Mouse (Mus musculus) intestine, embryonic 14.5 days (tissue): ENCODE results near the gene Sfrp5. TPM values are rescaled to one million over a fixed set of nuclear protein-coding genes. Genes with fewer than 3 reads are reported as not detected.

Source experiments
- ATAC-seq: fragments of 200-750 bp; cut with Nextera tagmentation; replicated peaks from 2 replicates; pipeline ENCODE4 v1.8.0; 2017; ENCODE audit warnings: low read depth, moderate number of reproducible peaks, moderate TSS enrichment, moderate library complexity; ENCODE audit not compliant: low FRiP score, low TSS enrichment
- DNase-seq: peaks from one replicate; pipeline ENCODE4 v3.0.0-alpha.2; 2018; ENCODE audit warnings: low spot score
- H3K27ac ChIP-seq: fragments of 300-500 bp; sonication (generic); 2 replicates; pipeline ENCODE4 v1.5.1; 2014; ENCODE audit warnings: low read depth, mild to moderate bottlenecking, control low read depth
- H3K27me3 ChIP-seq: fragments of 300-500 bp; sonication (generic); replicated peaks from 2 replicates; pipeline ENCODE4 v1.6.1; 2014; ENCODE audit warnings: low read length, control low read depth; ENCODE audit not compliant: control insufficient read depth, insufficient read depth
- H3K36me3 ChIP-seq: fragments of 300-500 bp; sonication (generic); 2 replicates; pipeline ENCODE4 v1.6.1; 2014; ENCODE audit warnings: low read length, control low read depth; ENCODE audit not compliant: control insufficient read depth, insufficient read depth
- H3K4me1 ChIP-seq: fragments of 300-500 bp; sonication (generic); replicated peaks from 2 replicates; pipeline ENCODE4 v1.6.1; 2014; ENCODE audit warnings: low read length, control low read depth, mixed read lengths; ENCODE audit not compliant: control insufficient read depth, insufficient read depth
- H3K4me2 ChIP-seq: fragments of 300-500 bp; sonication (generic); 2 replicates; pipeline ENCODE4 v1.6.1; 2014; ENCODE audit warnings: low read length
- H3K4me3 ChIP-seq: fragments of 300-500 bp; sonication (generic); 2 replicates; pipeline ENCODE4 v1.5.1; 2014; ENCODE audit warnings: low read depth, low read length, control low read depth, mixed read lengths
- H3K9ac ChIP-seq: fragments of 300-500 bp; sonication (generic); 2 replicates; pipeline ENCODE4 v1.6.1; 2014; ENCODE audit warnings: mild to moderate bottlenecking, low read length
- H3K9me3 ChIP-seq: fragments of 300-500 bp; sonication (generic); 2 replicates; pipeline ENCODE4 v1.6.1; 2016; ENCODE audit warnings: low read length, control low read depth; ENCODE audit not compliant: control insufficient read depth
- WGBS: fragments of 180-500 bp; shearing (Covaris S2); extraction: QIAGEN DNeasy Blood & Tissue Kit; methylation state at CpG from one replicate; pipeline ENCODE4 v1.1.7; 2014; 5-methylcytosine and 5-hydroxymethylcytosine counted together
- polyA plus RNA-seq: library from polyadenylated mRNA; unstranded; fragments of >200 nt; fragmentation: Nextera tagmentation; extraction: Ambion mirVana; gene quantifications from 2 replicates; pipeline ENCODE4 v1.2.1, GENCODE M21; 2014

Sfrp5 gene
- polyA plus RNA-seq, 1 experiment from 2014 or later, result 46.3 TPM

DNA sequence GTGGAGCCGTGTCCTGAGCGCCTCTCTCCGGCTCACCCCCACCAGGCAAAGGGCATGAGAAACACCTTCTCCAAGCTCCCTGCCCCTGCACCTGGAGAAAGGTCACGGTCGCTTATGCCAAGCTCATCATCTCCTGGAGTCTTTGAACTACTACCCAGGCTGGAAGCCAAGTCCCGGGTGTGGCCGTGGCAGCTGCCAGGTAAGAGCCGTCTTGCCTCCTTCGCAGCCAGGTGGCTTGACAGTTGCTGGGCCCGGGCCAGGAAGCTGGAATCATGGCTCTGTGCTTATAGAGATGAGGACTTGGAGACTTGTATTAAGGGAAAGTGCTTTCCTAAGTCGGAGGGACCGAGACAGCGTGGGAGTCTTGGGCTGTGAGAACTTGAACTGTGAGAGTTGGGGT lies 28.9 kb upstream of the Sfrp5 start:
- Histone ChIP-seq H3K9me3 (no peaks in the 10 kb centered on the region), H3K36me3 (no peaks in the 10 kb centered on the region), H3K4me2 (no peak overlapping the region), H3K9ac (no peak overlapping the region), H3K27ac (no peak overlapping the region), H3K27me3 (no peaks in the 10 kb centered on the region), H3K4me3 (no peak overlapping the region), H3K4me1 (no peaks in the 10 kb centered on the region)
- ATAC-seq (no peak), DNase-seq (no peak)
- 86% methylated on average over 13 of the region's 13 CpGs for WGBS

DNA sequence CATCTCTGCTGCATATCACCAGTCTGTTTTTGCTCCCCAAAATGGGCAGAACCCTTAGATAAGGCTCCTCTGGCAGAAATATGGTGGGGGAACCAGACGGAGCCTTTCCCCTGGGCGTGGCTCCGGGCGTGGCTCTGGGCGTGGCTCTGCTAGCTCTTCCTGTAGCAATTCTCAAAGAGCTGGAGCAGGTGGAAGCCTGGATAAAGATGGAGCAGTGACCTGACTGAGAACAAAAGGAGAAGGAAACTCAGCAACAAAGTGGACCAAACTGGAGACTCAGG lies 28.2 kb upstream of the Sfrp5 start:
- DNase-seq, result no peak
- H3K27ac ChIP-seq, result no peak overlapping the region
- no peak overlapping the region for H3K4me2 ChIP-seq
- H3K36me3 ChIP-seq, result no peaks in the 10 kb centered on the region
- ATAC-seq, result no peak
- H3K27me3 ChIP-seq, result no peaks in the 10 kb centered on the region
- H3K4me1 ChIP-seq, result no peaks in the 10 kb centered on the region
- 68% methylated on average over 5 of the region's 5 CpGs for WGBS
- no peaks in the 10 kb centered on the region for H3K9me3 ChIP-seq
- no peak overlapping the region for H3K4me3 ChIP-seq
- H3K9ac ChIP-seq, result no peak overlapping the region

DNA sequence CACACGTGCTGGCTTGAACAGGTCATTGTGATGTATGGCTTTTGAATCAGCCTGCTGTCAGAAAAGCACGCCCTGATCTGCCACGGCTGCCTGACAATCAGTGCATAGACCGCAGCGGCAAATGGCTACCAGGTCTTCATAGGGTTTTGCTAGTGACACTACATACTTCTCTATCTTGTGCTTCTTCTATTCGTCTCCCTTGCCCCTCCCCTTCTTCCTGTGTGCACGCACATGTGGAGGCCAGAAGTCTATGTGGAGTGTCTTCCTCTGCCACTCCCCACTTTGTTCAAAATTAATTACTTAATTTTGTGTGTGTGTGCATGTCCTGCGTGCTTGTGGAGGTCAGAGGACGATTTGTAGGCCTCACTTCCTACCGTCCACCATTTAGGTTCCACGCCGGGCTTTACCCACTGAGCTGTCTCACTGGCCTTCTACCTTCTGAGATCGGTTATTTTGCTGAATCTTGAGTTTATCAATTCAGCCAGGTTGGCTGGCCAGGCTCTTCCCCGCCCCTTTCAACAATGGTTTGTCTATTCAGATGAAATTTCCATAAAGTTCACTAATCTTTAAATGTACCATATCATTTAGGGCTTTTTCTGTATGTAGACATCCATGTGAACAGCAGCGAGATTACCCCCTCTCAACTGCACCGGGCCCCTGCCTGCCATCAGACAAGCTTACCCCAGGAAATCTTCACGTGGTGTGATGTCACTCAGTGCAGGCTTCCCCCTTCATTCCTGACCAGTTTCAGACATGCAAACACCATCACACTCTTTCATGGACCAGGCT lies 27.6 kb upstream of the Sfrp5 start:
- ATAC-seq (no peak), DNase-seq (no peak)
- Histone ChIP-seq H3K27me3 (no peaks in the 10 kb centered on the region), H3K4me1 (no peaks in the 10 kb centered on the region), H3K36me3 (no peaks in the 10 kb centered on the region), H3K27ac (no peak overlapping the region), H3K4me2 (no peak overlapping the region), H3K9me3 (no peaks in the 10 kb centered on the region), H3K4me3 (no peak overlapping the region), H3K9ac (no peak overlapping the region)
- WGBS, result 74% methylated on average over 17 of the region's 17 CpGs

DNA sequence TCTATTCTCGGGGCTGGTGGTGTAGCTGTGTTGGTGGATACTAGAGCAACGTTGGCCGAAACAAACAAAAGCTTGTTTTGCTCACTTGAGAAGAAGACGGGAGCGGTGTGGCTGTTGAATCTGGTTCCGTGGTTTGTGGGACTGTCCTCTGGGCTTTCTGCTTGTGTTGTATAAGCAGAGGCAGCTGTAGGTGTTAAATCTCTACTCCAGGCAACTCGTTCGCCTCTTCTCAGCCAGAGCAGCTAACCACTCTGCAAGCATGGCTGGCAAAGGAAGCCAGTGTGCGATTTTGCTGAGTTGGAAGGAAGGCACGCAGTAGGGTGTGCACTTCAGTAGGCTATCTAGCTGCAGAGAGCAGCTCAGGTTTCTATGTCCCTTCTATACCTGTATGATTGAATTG lies 24.4 kb upstream of the Sfrp5 start:
- no peaks in the 10 kb centered on the region for H3K36me3 ChIP-seq
- WGBS, result 78% methylated on average over 10 of the region's 10 CpGs
- no peak for DNase-seq

DNA sequence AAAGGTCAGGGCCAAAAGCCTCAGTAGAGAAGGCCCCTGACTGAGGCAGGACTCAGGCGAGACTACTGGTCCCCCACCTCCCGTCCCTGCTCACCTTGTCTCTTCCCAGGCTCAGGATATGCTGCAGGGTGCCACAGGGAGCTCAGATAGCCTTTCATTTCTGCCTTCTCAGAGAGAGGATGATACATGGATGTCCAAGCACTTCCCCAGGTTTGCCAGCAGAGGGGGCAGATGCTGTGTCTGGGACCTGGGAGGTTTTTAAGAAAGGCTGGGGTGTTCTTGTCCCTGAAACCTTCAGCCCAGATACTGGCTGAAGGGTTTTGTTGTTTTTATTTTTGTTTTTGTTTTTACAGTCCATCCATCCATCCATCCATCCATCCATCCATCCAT lies 15.3 kb upstream of the Sfrp5 start:
- Histone ChIP-seq H3K36me3 (no peaks in the 10 kb centered on the region), H3K4me1 (no peaks in the 10 kb centered on the region), H3K9ac (no peak overlapping the region), H3K9me3 (no peaks in the 10 kb centered on the region), H3K27ac (no peak overlapping the region), H3K27me3 (no peaks in the 10 kb centered on the region), H3K4me2 (no peak overlapping the region), H3K4me3 (no peak overlapping the region)
- WGBS, result 13% methylated on average over 2 of the region's 2 CpGs
- DNase-seq, result no peak
- ATAC-seq, result no peak

More for the DNA sequence above, 24.4 kb upstream of the Sfrp5 start:
- Histone ChIP-seq H3K4me2 (no peak overlapping the region), H3K4me1 (no peaks in the 10 kb centered on the region), H3K9ac (no peak overlapping the region), H3K4me3 (no peak overlapping the region), H3K27me3 (no peaks in the 10 kb centered on the region), H3K27ac (no peak overlapping the region), H3K9me3 (no peaks in the 10 kb centered on the region)
- ATAC-seq, result no peak

DNA sequence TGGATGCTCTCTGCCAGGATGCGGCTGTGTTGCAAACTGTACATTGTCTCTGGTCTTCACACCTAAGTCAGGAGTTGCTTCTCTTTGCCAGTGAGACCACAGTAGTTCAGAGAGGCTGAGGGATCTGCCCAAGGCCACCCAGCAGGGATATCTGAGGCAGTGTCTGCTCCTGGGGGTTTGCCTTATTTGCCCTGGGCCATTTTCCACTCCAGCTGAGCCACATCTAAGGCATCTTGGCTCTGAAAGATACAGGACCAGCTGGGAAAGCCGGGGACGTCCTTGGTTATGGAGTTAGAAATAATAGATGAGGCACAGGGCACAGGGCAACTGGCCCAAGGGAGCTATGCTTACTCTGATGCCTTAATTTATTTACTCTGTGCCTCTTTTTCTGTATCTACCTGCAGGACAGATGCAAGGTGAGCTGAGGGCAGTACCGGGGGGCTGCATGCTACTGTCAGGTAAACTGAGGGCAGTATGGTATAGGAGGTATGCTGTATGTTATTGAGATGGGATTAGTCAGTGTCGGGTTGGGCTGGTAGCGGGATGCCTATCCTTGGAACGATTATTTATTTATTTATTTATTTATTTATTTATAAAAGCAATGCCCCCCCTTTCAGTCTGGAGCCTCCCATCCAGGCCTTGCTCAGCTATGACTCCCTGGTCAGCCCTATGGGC lies 14.8 kb upstream of the Sfrp5 start:
- Histone ChIP-seq H3K36me3 (no peaks in the 10 kb centered on the region), H3K9me3 (no peaks in the 10 kb centered on the region), H3K9ac (no peak overlapping the region), H3K4me1 (no peaks in the 10 kb centered on the region), H3K4me2 (no peak overlapping the region), H3K4me3 (no peak overlapping the region), H3K27me3 (no peaks in the 10 kb centered on the region), H3K27ac (no peak overlapping the region)
- ATAC-seq, result no peak
- peak; percentile 49 for DNase-seq
- 71% methylated on average over 7 of the region's 7 CpGs for WGBS

DNA sequence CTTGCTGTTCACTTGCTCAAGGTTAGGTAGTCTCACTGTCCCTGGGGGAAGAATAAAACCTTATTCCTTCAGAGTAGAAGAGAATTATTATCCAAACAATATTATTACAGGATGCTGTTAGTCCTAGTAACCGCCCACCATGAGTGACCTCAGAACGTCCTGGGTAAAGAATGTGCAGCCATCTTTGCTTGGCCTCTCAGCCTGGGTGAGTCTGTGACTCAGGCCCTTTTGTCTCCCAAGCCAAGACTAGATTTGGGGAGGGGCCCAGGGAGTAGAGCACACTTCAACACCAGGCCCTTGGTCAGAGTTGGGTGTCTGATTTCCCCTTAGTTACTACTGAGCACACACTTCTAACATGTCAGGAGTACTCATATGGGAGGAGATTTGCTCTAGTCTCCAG lies 12.5 kb upstream of the Sfrp5 start:
- Histone ChIP-seq H3K4me1 (no peaks in the 10 kb centered on the region), H3K9ac (no peak overlapping the region), H3K4me2 (no peak overlapping the region), H3K36me3 (no peaks in the 10 kb centered on the region), H3K27me3 (no peaks in the 10 kb centered on the region), H3K27ac (no peak overlapping the region; the same call in 1 of the 2 replicates), H3K4me3 (no peak overlapping the region), H3K9me3 (no peaks in the 10 kb centered on the region)
- ATAC-seq, result no peak
- WGBS, result 66% methylated on average over 2 of the region's 2 CpGs
- DNase-seq, result no peak

DNA sequence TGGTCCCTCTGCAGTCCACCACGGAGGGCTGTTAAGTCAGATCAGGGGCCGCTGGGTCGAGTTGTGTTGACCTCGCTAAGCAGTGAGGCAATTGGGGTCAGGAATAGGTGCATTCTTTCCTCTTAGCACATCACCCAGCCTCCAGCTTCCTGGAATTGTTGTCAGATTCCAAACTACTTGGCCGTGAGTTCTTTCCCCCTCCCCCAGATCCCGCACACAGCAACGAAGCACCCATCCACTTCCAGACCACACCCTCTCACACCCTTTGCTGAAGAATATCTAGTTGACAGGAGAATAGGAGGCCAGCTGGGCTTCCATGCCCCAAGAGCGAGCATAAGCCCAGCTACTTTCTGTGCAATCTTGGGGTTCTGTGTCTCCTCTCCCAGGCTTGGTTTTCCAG lies 9.9 kb upstream of the Sfrp5 start:
- Histone ChIP-seq H3K9me3 (no peaks in the 10 kb centered on the region), H3K36me3 (no peaks in the 10 kb centered on the region), H3K4me3 (no peak overlapping the region), H3K4me2 (no peak overlapping the region), H3K27ac (no peak overlapping the region), H3K27me3 (no peaks in the 10 kb centered on the region), H3K9ac (no peak overlapping the region), H3K4me1 (no peaks in the 10 kb centered on the region)
- DNase-seq (no peak), ATAC-seq (no peak)
- WGBS, result 21% methylated on average over 8 of the region's 8 CpGs

DNA sequence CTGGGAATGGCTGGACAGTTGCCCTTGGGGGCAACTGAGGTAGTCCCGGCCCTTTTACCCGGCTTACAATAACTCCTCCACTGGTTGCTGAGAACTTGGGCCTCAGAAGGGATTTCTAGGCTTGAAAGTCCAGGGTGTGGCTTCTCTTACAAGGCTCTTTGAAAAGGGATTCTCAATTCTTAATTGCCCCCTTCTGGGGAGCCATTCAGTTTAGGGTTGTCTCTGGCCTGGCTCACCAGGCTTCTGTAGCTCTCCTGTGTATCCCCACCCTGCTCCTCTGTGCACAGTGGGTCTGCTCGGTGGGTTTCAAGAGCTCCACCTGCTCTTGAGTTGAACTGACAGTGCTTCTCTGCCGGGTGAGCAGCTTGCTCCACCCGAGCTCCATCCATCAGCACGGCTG lies 7.9 kb upstream of the Sfrp5 start:
- DNase-seq (no peak), ATAC-seq (no peak)
- Histone ChIP-seq H3K27ac (no peak overlapping the region), H3K4me3 (no peak overlapping the region), H3K4me1 (no peaks in the 10 kb centered on the region), H3K9me3 (no peaks in the 10 kb centered on the region), H3K4me2 (no peak overlapping the region), H3K9ac (no peak overlapping the region), H3K27me3 (no peaks in the 10 kb centered on the region), H3K36me3 (no peaks in the 10 kb centered on the region)
- WGBS, result 62% methylated on average over 6 of the region's 6 CpGs
